Mouse (Mus musculus) cerebellum, postnatal 14 days (tissue): Measurements from ENCODE around the gene Dhrs3.

Source experiments
- DNase-seq, 2 experiments: peaks; one replicate each; pipeline ENCODE4 v3.0.0; 2021; ENCODE audit warnings: mixed read lengths in 2 of 2

Gene Dhrs3

DNA sequence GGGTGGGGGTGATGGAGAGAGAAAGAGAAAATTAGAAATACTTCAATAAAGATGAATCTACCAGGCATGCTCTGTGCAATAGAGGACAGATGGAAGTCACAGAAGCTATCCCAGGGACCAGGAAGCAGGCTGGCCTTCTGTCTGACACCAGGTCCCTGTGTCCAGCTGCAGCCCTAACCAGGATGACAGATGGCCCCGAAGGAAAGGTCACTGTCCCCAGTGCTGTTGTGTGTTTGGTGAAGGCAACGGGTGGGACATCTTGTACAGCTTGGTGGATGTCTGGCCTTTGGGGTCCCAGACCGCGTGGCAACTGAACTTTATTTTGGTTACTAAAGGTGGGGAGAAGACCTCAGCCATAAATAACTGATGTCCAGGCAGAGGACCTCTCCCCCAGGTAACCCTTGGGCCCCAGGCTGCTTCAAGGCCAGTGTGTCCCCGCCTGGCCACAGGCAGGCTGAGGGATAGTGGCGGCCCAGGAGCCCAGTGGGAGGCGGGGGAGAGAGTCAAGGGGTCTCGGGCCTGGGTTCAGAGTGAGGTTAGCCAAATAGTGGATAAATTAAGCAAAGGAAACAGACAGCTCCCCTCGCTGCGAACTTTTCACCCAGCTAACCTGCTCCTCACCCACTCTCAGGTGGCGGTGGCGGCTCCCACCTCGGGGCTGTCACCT is 48.3 kb downstream of the Dhrs3 start:
- DNase-seq, result no peak

GRCm38 (mm10) chr4:144942433-144942832 is 49.8 kb downstream of the Dhrs3 start:
- peak; percentile 59 to 65 for DNase-seq

- no peak for DNase-seq
Observed at GRCm38 (mm10) chr4:144943273-144943672, 50.6 kb downstream of the Dhrs3 start.

DNA sequence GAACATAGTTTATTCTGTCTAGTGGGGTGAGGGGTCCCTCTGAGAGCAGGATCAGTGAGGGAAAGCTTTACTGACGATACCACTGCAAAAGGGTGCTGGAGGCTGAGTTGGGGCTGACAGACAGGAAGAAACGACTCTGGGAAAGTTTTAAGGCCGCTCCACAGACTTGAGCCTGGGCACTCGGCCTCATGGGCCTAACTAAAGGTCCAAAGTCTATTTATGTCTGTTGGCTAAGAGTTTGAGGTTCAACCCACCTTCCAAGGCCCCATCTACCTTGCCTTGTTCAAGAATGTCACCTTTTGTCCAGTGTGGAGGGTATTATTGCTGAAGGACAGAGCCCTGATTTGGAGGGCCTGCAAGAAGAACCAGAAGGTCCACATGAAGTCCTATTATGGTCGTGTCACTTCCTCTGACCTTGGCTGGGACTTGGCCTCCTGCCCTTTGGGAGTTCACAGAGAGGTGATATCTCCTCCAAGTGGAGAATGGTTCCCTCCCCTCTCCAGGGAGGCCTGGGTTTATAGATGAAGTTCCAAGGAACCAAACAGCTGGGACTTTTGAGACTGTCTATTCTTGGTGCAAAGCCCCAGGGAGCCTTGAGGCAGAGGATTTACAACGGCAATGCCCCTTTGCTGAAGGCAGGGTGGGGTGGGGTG is 55.2 kb downstream of the Dhrs3 start:
- no peak for DNase-seq

DNA sequence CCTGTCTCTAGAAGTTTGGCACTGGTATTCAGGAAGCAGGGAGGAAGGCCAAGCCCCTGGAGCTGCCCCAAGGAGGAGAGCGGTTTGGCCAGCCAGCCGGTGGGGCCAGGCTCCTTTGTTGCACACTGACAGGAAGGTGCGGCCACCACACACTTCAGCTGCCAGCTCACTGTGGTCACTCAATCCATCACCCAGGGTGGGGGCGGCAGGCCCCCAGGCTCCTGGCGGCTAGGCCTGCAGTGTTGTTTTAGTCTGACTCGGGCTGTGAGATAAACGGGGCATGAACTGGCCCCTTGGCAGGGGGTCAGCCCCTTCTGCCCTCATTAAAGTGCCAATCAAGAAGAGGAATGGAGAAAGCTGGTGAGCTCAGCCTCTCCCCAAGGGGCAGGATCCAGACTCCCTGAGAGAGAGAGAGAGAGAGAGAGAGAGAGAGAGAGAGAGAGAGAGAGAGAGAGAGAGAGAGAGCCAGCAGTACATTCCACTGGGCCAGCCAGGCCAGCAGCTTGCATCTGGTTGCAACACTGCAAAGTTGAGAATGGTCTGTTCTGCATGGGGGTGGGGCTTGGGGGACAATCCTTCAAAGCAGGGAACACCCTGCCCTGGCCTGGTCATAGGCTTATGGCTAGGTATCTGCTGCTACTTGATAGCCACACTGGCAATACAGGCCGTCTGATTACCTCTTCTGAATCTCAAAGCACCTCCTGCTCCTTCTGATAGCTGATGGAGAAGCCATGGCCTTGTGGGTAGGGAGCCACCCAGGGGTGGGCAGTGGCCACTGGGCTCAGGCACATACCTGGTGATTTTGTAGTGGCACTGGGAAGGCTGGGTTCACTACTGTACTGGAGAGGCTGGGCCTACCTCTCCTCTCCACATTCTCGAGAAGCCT is 57.1 kb downstream of the Dhrs3 start:
- DNase-seq, result peak; percentile 61 to 80

GRCm38 (mm10) chr4:144950327-144950711 is 57.7 kb downstream of the Dhrs3 start:
- DNase-seq, result no peak

DNA sequence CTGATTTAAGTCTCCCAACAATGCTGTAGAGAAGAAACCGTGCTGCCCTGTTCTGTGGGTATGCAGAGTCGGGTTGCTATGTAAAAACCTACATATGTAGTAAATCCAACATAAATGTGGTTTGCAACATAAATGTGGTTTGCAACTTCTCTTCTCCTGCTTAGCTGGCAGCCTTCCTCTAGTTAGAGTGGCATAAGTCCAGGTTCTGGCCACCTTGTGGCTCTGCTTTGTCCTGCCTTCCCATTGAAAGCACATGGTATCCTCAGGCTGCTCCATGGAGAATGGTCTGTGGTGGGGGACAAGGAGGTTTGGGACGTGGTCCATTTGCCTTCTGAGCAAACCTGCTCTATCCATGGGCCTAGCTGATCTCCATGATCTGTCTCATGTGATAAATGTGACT is 58.3 kb downstream of the Dhrs3 start:
- DNase-seq, result peak; percentile 48 to 56

DNA sequence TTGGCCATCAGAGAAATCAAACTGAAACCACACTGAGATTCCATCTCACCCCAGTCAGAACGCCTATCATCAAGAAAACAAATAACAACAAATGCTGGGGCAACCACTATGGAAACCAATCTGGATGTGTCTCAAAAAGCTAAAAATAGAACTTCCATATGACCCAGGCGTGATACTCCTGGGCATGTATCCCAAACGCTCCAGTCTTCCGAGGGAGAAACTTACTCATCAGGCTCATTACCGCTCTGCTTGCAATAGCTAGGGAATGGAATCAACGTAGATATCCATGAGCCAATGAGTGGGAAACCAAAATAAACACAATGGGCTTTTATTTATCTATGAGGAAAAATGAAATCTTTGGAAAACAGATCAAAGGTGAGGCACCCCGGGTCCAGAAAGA is 59.2 kb downstream of the Dhrs3 start:
- peak; percentile 47 to 60 for DNase-seq

GRCm38 (mm10) chr4:144953421-144953820 is 60.8 kb downstream of the Dhrs3 start:
- no peak for DNase-seq

- no peak for DNase-seq
Observed at GRCm38 (mm10) chr4:144955863-144956262, 63.2 kb downstream of the Dhrs3 start.

GRCm38 (mm10) chr4:144956293-144956692 is 63.7 kb downstream of the Dhrs3 start:
- DNase-seq, result no peak

- DNase-seq, result no peak
Observed at GRCm38 (mm10) chr4:144957186-144957585, 64.6 kb downstream of the Dhrs3 start.

DNA sequence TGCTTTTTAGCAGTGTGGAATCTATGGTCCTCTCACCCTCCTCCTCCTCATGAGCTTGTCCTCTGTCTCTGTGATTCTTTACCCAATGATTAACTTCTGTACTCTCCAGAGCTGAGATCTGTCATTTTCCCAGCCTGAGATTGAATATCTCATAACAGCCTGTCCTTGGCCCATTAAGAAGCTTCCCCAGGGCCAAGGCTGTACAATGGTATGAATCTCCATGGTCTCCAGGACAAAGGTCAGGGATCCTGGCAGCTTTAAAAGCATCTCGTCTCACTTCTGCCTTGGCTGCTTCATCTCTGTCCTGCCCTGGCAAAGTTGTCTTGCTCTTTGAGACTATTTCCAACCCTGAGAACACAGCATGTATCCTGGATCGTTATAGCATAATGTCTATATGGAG is 65.1 kb downstream of the Dhrs3 start:
- DNase-seq, result no peak

GRCm38 (mm10) chr4:144960188-144960904 is 67.7 kb downstream of the Dhrs3 start:
- DNase-seq, result no peak

GRCm38 (mm10) chr4:144961232-144961631 is 68.6 kb downstream of the Dhrs3 start:
- DNase-seq, result no peak

- DNase-seq, result no peak
Observed at GRCm38 (mm10) chr4:144961696-144962095, 69.1 kb downstream of the Dhrs3 start.

- no peak for DNase-seq
Observed at GRCm38 (mm10) chr4:144965255-144965654, 72.6 kb downstream of the Dhrs3 start.

- no peak for DNase-seq
Observed at GRCm38 (mm10) chr4:144968371-144968770, 75.7 kb downstream of the Dhrs3 start.

DNA sequence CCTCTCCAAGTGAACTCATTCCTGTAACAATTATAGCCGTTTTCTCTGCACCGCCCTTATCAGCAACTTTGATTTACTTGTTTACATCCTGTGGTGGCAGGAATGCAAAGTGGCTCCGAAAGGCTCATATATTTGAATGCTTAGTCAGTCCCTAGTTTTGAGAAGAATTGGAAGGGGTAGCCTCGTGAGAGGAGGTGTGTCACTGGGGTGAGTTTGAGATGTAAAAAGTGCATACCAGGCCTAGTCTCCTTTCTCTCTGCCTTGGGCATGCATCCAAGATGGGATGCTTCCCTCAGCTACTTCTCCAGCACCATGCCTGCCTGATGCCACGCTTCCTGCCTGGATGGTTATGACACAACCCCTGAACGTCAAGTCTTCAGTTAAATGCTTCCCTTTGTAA is 76.4 kb downstream of the Dhrs3 start:
- DNase-seq, result no peak

DNA sequence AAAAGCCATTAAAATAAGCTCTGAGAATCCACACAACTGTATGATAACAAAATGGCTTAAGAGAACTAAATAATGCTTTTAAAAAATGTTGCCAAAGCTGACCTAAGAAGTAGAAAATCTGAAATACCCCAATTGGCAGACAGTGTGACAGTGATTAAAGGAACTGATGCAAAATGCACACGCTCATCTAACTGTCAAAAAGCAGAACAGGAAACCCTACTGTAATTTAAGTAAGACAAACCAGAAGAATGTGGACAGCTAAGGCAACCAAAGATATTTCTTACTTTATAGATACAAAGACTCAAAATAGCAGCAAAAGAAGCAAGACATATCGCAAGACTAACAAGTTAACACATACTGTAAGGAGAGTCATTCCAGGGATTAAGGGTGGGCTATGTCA is 78.4 kb downstream of the Dhrs3 start:
- no peak for DNase-seq

- DNase-seq, result peak; percentile 87 to 89
Observed at GRCm38 (mm10) chr4:144972948-144973720, 80.5 kb downstream of the Dhrs3 start.

- no peak for DNase-seq
Observed at GRCm38 (mm10) chr4:144974458-144974857, 81.8 kb downstream of the Dhrs3 start.
